Mouse (Mus musculus): ENCODE data around the gene Myo1h.

Myo1h gene

GRCm38 (mm10) chr5:114288874-114289273, at the start of gene Myo1h:
Myo1h (plus strand) TSS chr5:114289166.
- DNase-seq = no peak

GRCm38 (mm10) chr5:114239737-114240136, 49.2 kb upstream of the Myo1h start:
- no peak for DNase-seq

- no peak for DNase-seq
Measured at GRCm38 (mm10) chr5:114246465-114246864, 42.5 kb upstream of the Myo1h start.

GRCm38 (mm10) chr5:114248174-114248589, 40.8 kb upstream of the Myo1h start:
- DNase-seq = peak; percentile 91

- DNase-seq = no peak
Measured at GRCm38 (mm10) chr5:114259495-114259894, 29.5 kb upstream of the Myo1h start.

GRCm38 (mm10) chr5:114261494-114261893, 27.5 kb upstream of the Myo1h start:
- DNase-seq = no peak

- peak; percentile 45 for DNase-seq
Measured at GRCm38 (mm10) chr5:114264030-114264459, 24.9 kb upstream of the Myo1h start.

GRCm38 (mm10) chr5:114264791-114265190, 24.2 kb upstream of the Myo1h start:
- no peak for DNase-seq

GRCm38 (mm10) chr5:114268646-114269045, 20.3 kb upstream of the Myo1h start:
- DNase-seq = no peak

GRCm38 (mm10) chr5:114269499-114269898, 19.5 kb upstream of the Myo1h start:
- DNase-seq = no peak

- DNase-seq = no peak
Measured at GRCm38 (mm10) chr5:114269984-114270383, 19.0 kb upstream of the Myo1h start.

GRCm38 (mm10) chr5:114273693-114274402, 15.1 kb upstream of the Myo1h start, which contains the start of gene Foxn4:
Foxn4 (minus strand) TSS chr5:114273807.
- DNase-seq = peak; percentile 72

- no peak for DNase-seq
Measured at GRCm38 (mm10) chr5:114275339-114275738, 13.6 kb upstream of the Myo1h start.

- DNase-seq = no peak
Measured at GRCm38 (mm10) chr5:114275991-114276390, 13.0 kb upstream of the Myo1h start.

- peak; percentile 50 for DNase-seq
Measured at GRCm38 (mm10) chr5:114279382-114280143, 9.4 kb upstream of the Myo1h start.

GRCm38 (mm10) chr5:114282346-114282745, 6.6 kb upstream of the Myo1h start:
- DNase-seq = no peak

GRCm38 (mm10) chr5:114284604-114285397, 4.2 kb upstream of the Myo1h start:
- DNase-seq = no peak

- no peak for DNase-seq
Measured at GRCm38 (mm10) chr5:114285398-114285700, 3.6 kb upstream of the Myo1h start.

GRCm38 (mm10) chr5:114286102-114286501, 2.9 kb upstream of the Myo1h start:
- DNase-seq = no peak

GRCm38 (mm10) chr5:114286872-114287571, 1.9 kb upstream of the Myo1h start:
- no peak for DNase-seq

GRCm38 (mm10) chr5:114288396-114288795, 570 bp upstream of the Myo1h start:
- no peak for DNase-seq

- DNase-seq = no peak
Measured at GRCm38 (mm10) chr5:114290004-114290403, 1.0 kb downstream of the Myo1h start.
